Mouse (Mus musculus) hindbrain, embryonic 16.5 days (tissue): ENCODE results near the gene Gm38100. TPM values are rescaled to one million over a fixed set of nuclear protein-coding genes. Genes with fewer than 3 reads are reported as not detected.

Source experiments
- ATAC-seq: fragments of 200-750 bp; cut with Nextera tagmentation; 2 replicates; pipeline ENCODE4 v1.8.0; 2017; ENCODE audit warnings: moderate TSS enrichment, moderate library complexity
- H3K27ac ChIP-seq: fragments of 300-500 bp; sonication (generic); 2 replicates; pipeline ENCODE4 v1.5.1; 2014; ENCODE audit warnings: low read depth, mild to moderate bottlenecking, control low read depth, low read length, moderate library complexity
- H3K27me3 ChIP-seq: fragments of 300-500 bp; sonication (generic); replicated peaks from 2 replicates; pipeline ENCODE4 v1.6.1; 2014; ENCODE audit warnings: low read length; ENCODE audit not compliant: control insufficient read depth, insufficient read depth
- H3K36me3 ChIP-seq: fragments of 300-500 bp; sonication (generic); 2 replicates; pipeline ENCODE4 v1.6.1; 2014; ENCODE audit warnings: mild to moderate bottlenecking, low read length, moderate library complexity, mixed read lengths; ENCODE audit not compliant: control insufficient read depth, insufficient read depth
- H3K4me1 ChIP-seq: fragments of 300-500 bp; sonication (generic); 2 replicates; pipeline ENCODE4 v1.6.1; 2014; ENCODE audit warnings: low read depth, low read length; ENCODE audit not compliant: control insufficient read depth, insufficient read depth
- H3K4me2 ChIP-seq: fragments of 300-500 bp; sonication (generic); 2 replicates; pipeline ENCODE4 v1.6.1; 2014; ENCODE audit warnings: mild to moderate bottlenecking, low read length, control low read depth, moderate library complexity
- H3K4me3 ChIP-seq: fragments of 300-500 bp; sonication (generic); 2 replicates; pipeline ENCODE4 v1.5.1; 2014; ENCODE audit warnings: mild to moderate bottlenecking, low read length, control low read depth, moderate library complexity
- H3K9ac ChIP-seq: fragments of 300-500 bp; sonication (generic); 2 replicates; pipeline ENCODE4 v1.6.1; 2014; ENCODE audit warnings: low read depth, mild to moderate bottlenecking, control low read depth, low read length, moderate library complexity
- H3K9me3 ChIP-seq: fragments of 300-500 bp; sonication (generic); 2 replicates; pipeline ENCODE4 v1.6.1; 2014; ENCODE audit warnings: mild to moderate bottlenecking, low read length, moderate library complexity; ENCODE audit not compliant: control insufficient read depth
- WGBS: fragments of 180-500 bp; shearing (Covaris S2); extraction: QIAGEN DNeasy Blood & Tissue Kit; methylation state at CpG from one replicate; pipeline ENCODE4 v1.1.7; 2014; 5-methylcytosine and 5-hydroxymethylcytosine counted together
- polyA plus RNA-seq: library from polyadenylated mRNA; unstranded; fragments of >200 nt; fragmentation: Nextera tagmentation; extraction: Ambion mirVana; gene quantifications from 2 replicates; pipeline ENCODE4 v1.2.1, GENCODE M21; 2015

Gm38100 gene
- polyA plus RNA-seq, 1 experiment from 2014 or later, result not detected

- Histone ChIP-seq H3K4me3 (no peak overlapping the region), H3K27me3 (no peaks in the 10 kb centered on the region), H3K4me1 (no peaks in the 10 kb centered on the region), H3K9ac (no peak overlapping the region), H3K36me3 (no peaks in the 10 kb centered on the region), H3K27ac (no peak overlapping the region), H3K9me3 (peaks cover 3% of the 10 kb centered on the region; the same call in 1 of the 2 replicates), H3K4me2 (no peak overlapping the region)
- WGBS, result 84% methylated on average over 2 of the region's 2 CpGs
- ATAC-seq, result no peak
Measured at GRCm38 (mm10) chr1:175950851-175951250, 30.7 kb downstream of the Gm38100 start.

DNA sequence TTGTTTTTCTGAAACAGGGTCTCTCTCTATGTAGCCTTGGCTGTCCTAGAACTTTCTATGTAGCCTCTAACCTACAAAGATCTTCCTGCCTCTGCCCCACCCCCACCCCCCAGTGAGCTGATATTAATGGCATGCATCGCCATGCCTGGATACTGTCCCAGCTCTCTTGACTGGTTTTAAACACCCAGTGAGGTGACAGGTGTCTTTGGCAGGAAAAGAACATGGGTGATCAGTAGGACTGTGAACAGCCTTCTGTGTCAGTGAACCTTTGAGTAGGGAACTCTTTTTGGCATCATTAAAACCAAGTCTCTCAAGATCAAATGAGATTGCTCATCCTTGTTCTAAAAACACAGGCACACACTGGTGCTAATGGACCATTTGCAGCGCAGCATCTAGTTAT is 41.7 kb downstream of the Gm38100 start:
- no peak for ATAC-seq
- Histone ChIP-seq H3K4me2 (no peak overlapping the region), H3K9me3 (no peaks in the 10 kb centered on the region), H3K27ac (no peak overlapping the region), H3K36me3 (no peaks in the 10 kb centered on the region), H3K9ac (no peak overlapping the region), H3K4me3 (no peak overlapping the region), H3K4me1 (no peaks in the 10 kb centered on the region), H3K27me3 (no peaks in the 10 kb centered on the region)
- 79% methylated on average over 2 of the region's 2 CpGs for WGBS

DNA sequence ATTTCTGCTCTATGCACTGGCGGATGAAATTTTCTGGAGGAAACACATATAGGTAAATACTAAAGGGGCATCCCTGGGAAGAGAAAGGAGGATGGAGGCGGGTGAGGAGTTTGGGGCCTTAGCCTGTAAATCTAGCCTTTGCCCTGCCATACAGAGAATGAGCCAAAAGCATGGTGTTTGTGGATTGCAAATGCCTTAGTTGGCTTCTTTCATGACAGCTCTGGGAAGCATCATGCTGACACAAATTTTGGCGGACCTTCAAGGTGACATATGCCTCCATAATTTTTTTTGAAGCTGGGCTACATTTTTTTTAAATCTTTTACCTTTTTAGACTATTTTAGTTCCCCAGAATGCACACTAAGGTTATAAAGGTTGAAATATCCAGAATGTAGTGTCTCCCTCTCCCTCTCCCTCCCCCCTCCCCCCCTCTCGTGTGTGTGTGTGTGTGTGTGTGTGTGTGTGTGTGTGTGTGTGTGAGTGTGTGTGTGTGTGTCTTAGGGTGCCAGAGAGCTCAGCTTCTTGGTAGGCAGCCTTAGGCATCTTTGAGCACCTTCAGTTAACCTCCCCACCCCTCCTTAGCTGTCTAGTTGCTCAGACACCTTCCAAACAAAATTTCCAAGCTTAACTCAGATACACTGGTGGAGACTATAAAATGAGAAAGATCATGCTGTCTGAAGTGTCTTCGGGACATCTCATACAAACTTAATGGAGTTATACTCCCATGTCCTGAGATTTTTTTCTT is 47.0 kb downstream of the Gm38100 start:
- no peak overlapping the region for H3K4me3 ChIP-seq
- H3K36me3 ChIP-seq, result no peaks in the 10 kb centered on the region
- no peaks in the 10 kb centered on the region for H3K27me3 ChIP-seq
- H3K4me2 ChIP-seq, result no peak overlapping the region
- no peaks in the 10 kb centered on the region for H3K4me1 ChIP-seq
- H3K27ac ChIP-seq, result no peak overlapping the region
- H3K9me3 ChIP-seq, result no peaks in the 10 kb centered on the region
- ATAC-seq, result no peak
- no peak overlapping the region for H3K9ac ChIP-seq
- 88% methylated on average over 5 of the region's 5 CpGs for WGBS

GRCm38 (mm10) chr1:175970710-175971109 is 50.6 kb downstream of the Gm38100 start:
- Histone ChIP-seq H3K36me3 (no peaks in the 10 kb centered on the region), H3K4me3 (no peak overlapping the region), H3K9me3 (no peaks in the 10 kb centered on the region), H3K27ac (no peak overlapping the region), H3K4me2 (no peak overlapping the region), H3K27me3 (no peaks in the 10 kb centered on the region), H3K9ac (no peak overlapping the region), H3K4me1 (no peaks in the 10 kb centered on the region)
- ATAC-seq, result no peak
- 48% methylated on average over 5 of the region's 5 CpGs for WGBS

Other genes with a start within 250 kb of the Gm38100 start
- gene Opn3, start 227.6 kb upstream of the Gm38100 start, polyA plus RNA-seq, result 9.3 and 10.1 TPM in 2 replicates
- gene Chml, start 227.4 kb upstream of the Gm38100 start, polyA plus RNA-seq, result 2.7 and 3.3 TPM in 2 replicates
- gene Wdr64, start 221.7 kb upstream of the Gm38100 start, polyA plus RNA-seq, result not detected in 2 replicates
- 8.6 and 12.1 TPM in 2 replicates for gene Exo1, start 39.7 kb upstream of the Gm38100 start, polyA plus RNA-seq
- 0.66 and 1.3 TPM in 2 replicates for gene Rbm8a2, start 58.8 kb downstream of the Gm38100 start, polyA plus RNA-seq